Mouse (Mus musculus): ENCODE results near the gene E2f6. TPM values are rescaled to one million over a fixed set of nuclear protein-coding genes. Genes with fewer than 3 reads are reported as not detected.
A peak's percentile ranks its signal among the peaks of the same experiment; 100 is the strongest.

The E2f6 gene
- total and polyA plus RNA-seq, 3 experiments, result 46.7 to 84.1 (median 79.1) TPM

DNA sequence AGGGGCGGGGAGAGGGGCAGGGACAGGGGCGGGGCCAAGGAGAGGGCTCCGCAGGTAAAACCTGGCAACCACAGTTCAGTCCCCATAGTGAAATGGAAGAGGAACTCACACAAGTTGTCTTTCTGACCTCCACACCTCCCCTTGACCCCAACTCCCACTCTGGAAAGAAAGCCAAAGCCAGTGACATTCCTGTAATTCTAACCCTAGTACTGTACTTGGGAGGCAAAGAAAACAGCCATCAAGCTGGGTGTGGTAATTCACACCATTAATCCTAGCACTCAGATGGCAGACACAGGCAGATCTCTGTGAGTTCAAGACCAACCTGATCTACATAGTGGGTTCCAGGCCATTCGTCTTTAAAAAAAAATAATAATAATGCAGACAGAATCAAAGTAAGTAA lies 17.4 kb upstream of the E2f6 start:
- no peak for DNase-seq
- Histone ChIP-seq H3K27me3 (ENCODE audit: control insufficient read depth, insufficient read depth, low read length) (no peaks in the 10 kb centered on the region), H3K9ac (ENCODE audit: low read depth, low read length) (no peak overlapping the region), H3K79me2 (replicated peaks; ENCODE audit: control insufficient read depth, insufficient read depth, low read length) (no peaks in the 10 kb centered on the region), H3K4me3 (no peak overlapping the region), H3K4me1 (ENCODE audit: control insufficient read depth, insufficient read depth, low read length) (no peaks in the 10 kb centered on the region), H3K27ac (no peak overlapping the region), H3K36me3 (ENCODE audit: control insufficient read depth, insufficient read depth, low read length) (no peaks in the 10 kb centered on the region)
- intact Hi-C loops (cut with DNase I), result no loop called here
- TF ChIP-seq POLR2A (IDR thresholded peaks at IDR 0.05; ENCODE audit: insufficient read depth, low read depth, low read length) (no peak), CTCF (IDR thresholded peaks at IDR 0.05) (no peak), EP300 (IDR thresholded peaks at IDR 0.05; ENCODE audit: insufficient read depth, low read depth, low read length) (no peak)
- 80% methylated on average over 4 of the region's 4 CpGs for WGBS

- H3K27me3 ChIP-seq (ENCODE audit: control insufficient read depth, insufficient read depth, low read length), result peaks cover 2% of the 10 kb centered on the region; the same call in 1 of the 2 replicates
- H3K27ac ChIP-seq, result no peak overlapping the region
- intact Hi-C loops (cut with DNase I), result no loop called here
- H3K36me3 ChIP-seq (ENCODE audit: control insufficient read depth, insufficient read depth, low read length), result no peaks in the 10 kb centered on the region
- no peak overlapping the region for H3K9ac ChIP-seq (ENCODE audit: low read depth, low read length)
- WGBS, result 72% methylated on average over 3 of the region's 3 CpGs
- no peaks in the 10 kb centered on the region for H3K79me2 ChIP-seq (replicated peaks; ENCODE audit: control insufficient read depth, insufficient read depth, low read length)
- no peak for DNase-seq
- TF ChIP-seq EP300 (IDR thresholded peaks at IDR 0.05; ENCODE audit: insufficient read depth, low read depth, low read length) (no peak), POLR2A (IDR thresholded peaks at IDR 0.05; ENCODE audit: insufficient read depth, low read depth, low read length) (no peak), CTCF (IDR thresholded peaks at IDR 0.05) (no peak)
- H3K4me3 ChIP-seq, result no peak overlapping the region
- H3K4me1 ChIP-seq (ENCODE audit: control insufficient read depth, insufficient read depth, low read length), result no peaks in the 10 kb centered on the region
Observed at GRCm38 (mm10) chr12:16795781-16796180, 15.0 kb upstream of the E2f6 start.

DNA sequence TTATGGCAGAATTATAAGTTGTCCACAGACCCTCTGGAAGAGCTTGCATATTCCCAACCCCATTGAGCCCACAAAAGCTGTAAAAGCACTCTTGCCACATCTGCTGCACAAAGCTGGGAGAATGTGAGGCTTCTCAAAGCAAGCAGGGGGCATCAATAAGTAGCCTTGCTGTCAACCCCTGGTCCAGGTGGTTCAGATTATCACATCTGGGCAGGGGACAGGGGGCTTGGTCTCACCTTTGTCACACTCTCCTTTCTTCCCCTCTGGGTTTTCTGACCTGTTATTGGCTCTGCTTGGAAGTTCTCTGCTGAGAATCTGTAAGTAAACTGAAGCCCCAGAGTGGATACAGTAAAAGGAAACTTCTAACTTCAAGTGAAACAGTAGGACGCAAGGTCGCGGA lies 11.9 kb upstream of the E2f6 start:
- Histone ChIP-seq H3K4me3 (no peak overlapping the region), H3K27ac (no peak overlapping the region), H3K9ac (ENCODE audit: low read depth, low read length) (no peak overlapping the region), H3K4me1 (ENCODE audit: control insufficient read depth, insufficient read depth, low read length) (peaks cover 3% of the 10 kb centered on the region; the same call in 1 of the 2 replicates), H3K36me3 (ENCODE audit: control insufficient read depth, insufficient read depth, low read length) (no peaks in the 10 kb centered on the region), H3K27me3 (ENCODE audit: control insufficient read depth, insufficient read depth, low read length) (peaks cover 2% of the 10 kb centered on the region; the same call in 1 of the 2 replicates), H3K79me2 (replicated peaks; ENCODE audit: control insufficient read depth, insufficient read depth, low read length) (no peaks in the 10 kb centered on the region)
- DNase-seq, result no peak
- intact Hi-C loops (cut with DNase I), result no loop called here
- 60% methylated on average over 3 of the region's 3 CpGs for WGBS
- TF ChIP-seq POLR2A (IDR thresholded peaks at IDR 0.05; ENCODE audit: insufficient read depth, low read depth, low read length), result no peak

DNA sequence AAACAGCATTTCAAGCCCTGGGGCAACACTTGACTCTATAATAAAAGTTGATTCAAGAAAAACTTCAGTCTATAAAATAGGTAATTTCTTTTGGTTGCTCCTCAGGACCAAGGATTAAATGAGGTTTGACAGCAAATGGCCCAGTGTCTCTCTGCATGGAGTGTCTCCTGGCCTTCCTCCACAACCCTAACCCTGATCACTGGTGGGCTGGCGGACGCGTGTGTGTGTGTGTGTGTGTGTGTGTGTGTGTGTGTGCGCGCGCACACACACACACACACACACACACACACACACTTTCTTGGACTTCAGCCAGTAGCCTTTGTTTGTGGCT lies 10.9 kb upstream of the E2f6 start:
- Histone ChIP-seq H3K4me3 (no peak overlapping the region), H3K79me2 (replicated peaks; ENCODE audit: control insufficient read depth, insufficient read depth, low read length) (no peaks in the 10 kb centered on the region), H3K36me3 (ENCODE audit: control insufficient read depth, insufficient read depth, low read length) (no peaks in the 10 kb centered on the region), H3K9ac (ENCODE audit: low read depth, low read length) (no peak overlapping the region), H3K4me1 (ENCODE audit: control insufficient read depth, insufficient read depth, low read length) (peaks cover 3% of the 10 kb centered on the region; the same call in 1 of the 2 replicates), H3K27me3 (ENCODE audit: control insufficient read depth, insufficient read depth, low read length) (peaks cover 2% of the 10 kb centered on the region; the same call in 1 of the 2 replicates), H3K27ac (no peak overlapping the region)
- intact Hi-C loops (cut with DNase I), result no loop called here
- TF ChIP-seq CTCF (IDR thresholded peaks at IDR 0.05) (no peak), EP300 (IDR thresholded peaks at IDR 0.05; ENCODE audit: insufficient read depth, low read depth, low read length) (no peak), POLR2A (IDR thresholded peaks at IDR 0.05; ENCODE audit: insufficient read depth, low read depth, low read length) (no peak)
- WGBS, result 45% methylated on average over 3 of the region's 6 CpGs
- no peak for DNase-seq

DNA sequence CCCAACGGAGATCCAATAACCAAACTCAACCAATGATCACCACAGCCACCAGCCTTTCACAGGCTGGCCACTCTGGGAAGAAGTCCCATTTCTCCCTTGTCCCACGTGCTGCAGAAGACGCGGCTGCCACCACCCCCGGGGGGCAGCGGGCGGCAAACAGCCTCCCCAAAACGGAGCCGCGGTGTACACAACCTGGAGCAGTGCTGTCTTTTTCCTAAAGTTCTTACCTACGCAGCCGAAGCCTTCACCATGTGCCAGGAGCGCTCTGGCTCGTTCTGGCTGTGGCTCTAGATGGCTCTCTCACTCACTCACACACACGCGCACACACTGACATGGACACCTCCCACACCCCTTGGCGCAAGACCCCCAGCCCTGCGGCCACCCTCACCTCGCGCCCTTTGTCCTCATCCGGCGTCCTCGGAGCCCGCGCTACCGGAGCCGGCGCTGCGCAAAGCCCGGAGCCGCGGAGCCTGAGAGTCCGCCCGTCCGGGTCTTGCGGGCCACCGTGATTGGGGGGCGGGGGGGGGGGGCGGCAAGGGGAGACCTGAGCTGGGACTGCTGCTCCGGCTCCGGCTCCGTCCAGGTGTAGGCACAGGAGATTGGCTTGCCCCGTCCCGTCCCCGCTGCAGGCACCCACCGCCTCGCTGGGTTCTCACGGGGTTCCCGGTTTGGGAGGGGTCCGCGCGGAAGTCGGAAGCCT lies 10.4 kb upstream of the E2f6 start, which contains the start of gene Greb1:
Gene Greb1 (minus strand): TSS at position 628 of the 700 bp plus-strand sequence.
- intact Hi-C loops (cut with DNase I), result no loop called here
- H3K27me3 ChIP-seq (ENCODE audit: control insufficient read depth, insufficient read depth, low read length), result peaks cover 2% of the 10 kb centered on the region; the same call in 1 of the 2 replicates
- peak within 1 kb of the TSS; percentile 15; the same call in 1 of the 2 replicates for H3K9ac ChIP-seq (ENCODE audit: low read depth, low read length)
- H3K36me3 ChIP-seq (ENCODE audit: control insufficient read depth, insufficient read depth, low read length), result no peaks in the 10 kb centered on the region
- no peaks in the 10 kb centered on the region for H3K79me2 ChIP-seq (replicated peaks; ENCODE audit: control insufficient read depth, insufficient read depth, low read length)
- peaks cover 3% of the 10 kb centered on the region; the same call in 1 of the 2 replicates for H3K4me1 ChIP-seq (ENCODE audit: control insufficient read depth, insufficient read depth, low read length)
- H3K27ac ChIP-seq, result no peak within 1 kb of the TSS
- peak within 1 kb of the TSS; percentile 39 for H3K4me3 ChIP-seq
- WGBS, result under 1% methylated on average over 53 of the region's 53 CpGs
- no peak for TF ChIP-seq CTCF (IDR thresholded peaks at IDR 0.05)
- no peak for TF ChIP-seq EP300 (IDR thresholded peaks at IDR 0.05; ENCODE audit: insufficient read depth, low read depth, low read length)
- no peak for TF ChIP-seq POLR2A (IDR thresholded peaks at IDR 0.05; ENCODE audit: insufficient read depth, low read depth, low read length)
- DNase-seq, result no peak

DNA sequence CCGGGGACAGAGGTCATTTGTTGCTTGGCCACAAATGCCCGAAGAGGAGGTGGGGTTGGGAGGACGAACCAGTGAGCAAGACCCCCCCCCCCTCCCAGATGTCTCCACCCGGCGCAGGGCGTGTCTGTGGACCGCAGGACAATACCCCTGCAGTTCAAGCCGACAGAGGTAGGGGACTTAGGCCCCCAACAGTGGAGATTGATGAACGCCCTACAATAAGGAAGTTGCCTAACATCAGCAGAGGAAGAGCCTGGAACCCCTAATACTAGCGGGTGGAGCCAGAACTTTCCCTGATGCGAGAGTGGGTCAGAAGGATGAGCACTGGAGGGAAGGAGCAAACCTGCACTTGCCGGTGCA lies 9.8 kb upstream of the E2f6 start:
- TF ChIP-seq POLR2A (IDR thresholded peaks at IDR 0.05; ENCODE audit: insufficient read depth, low read depth, low read length) (no peak), EP300 (IDR thresholded peaks at IDR 0.05; ENCODE audit: insufficient read depth, low read depth, low read length) (no peak)
- WGBS, result 4% methylated on average over 12 of the region's 12 CpGs
- Histone ChIP-seq H3K4me1 (ENCODE audit: control insufficient read depth, insufficient read depth, low read length) (peaks cover 3% of the 10 kb centered on the region; the same call in 1 of the 2 replicates), H3K9ac (ENCODE audit: low read depth, low read length) (no peak overlapping the region), H3K79me2 (replicated peaks; ENCODE audit: control insufficient read depth, insufficient read depth, low read length) (no peaks in the 10 kb centered on the region), H3K36me3 (ENCODE audit: control insufficient read depth, insufficient read depth, low read length) (no peaks in the 10 kb centered on the region), H3K4me3 (peak overlapping the region; percentile 39), H3K27ac (no peak overlapping the region), H3K27me3 (ENCODE audit: control insufficient read depth, insufficient read depth, low read length) (peaks cover 2% of the 10 kb centered on the region; the same call in 1 of the 2 replicates)
- intact Hi-C loops (cut with DNase I), result no loop called here
- DNase-seq, result no peak

Measured in heart, adult 2 months (tissue).